Mouse (Mus musculus) spleen, postnatal 10 days (tissue): ENCODE results near the gene Med10.
A peak's percentile ranks its signal among the peaks of the same experiment; 100 is the strongest.

Experiments used
- DNase-seq, 2 experiments: peaks; one replicate each; pipeline ENCODE4 v3.0.0; 2021 to 2022; ENCODE audit warnings: low spot score in 2 of 2

Med10 gene

DNA sequence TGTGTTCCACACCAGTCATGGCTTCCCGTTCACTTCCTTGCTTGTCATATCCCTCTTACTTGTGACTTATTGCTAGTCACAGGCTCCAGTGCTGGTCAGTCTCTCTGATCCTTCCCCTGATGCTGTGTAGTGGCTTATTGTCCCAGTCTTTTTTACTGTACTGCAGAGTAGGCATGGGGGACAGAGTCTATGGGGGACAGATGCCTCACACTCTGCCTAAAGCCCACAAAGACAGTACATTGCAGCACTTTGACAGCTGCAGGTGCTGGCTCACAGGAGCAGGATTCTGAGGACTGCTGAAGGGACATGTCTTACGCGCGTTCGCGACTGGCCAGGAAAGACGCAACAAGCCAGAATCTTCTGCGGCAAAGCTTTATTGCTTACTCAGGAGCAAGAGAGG, 28.4 kb downstream of the Med10 start:
- DNase-seq = no peak

DNA sequence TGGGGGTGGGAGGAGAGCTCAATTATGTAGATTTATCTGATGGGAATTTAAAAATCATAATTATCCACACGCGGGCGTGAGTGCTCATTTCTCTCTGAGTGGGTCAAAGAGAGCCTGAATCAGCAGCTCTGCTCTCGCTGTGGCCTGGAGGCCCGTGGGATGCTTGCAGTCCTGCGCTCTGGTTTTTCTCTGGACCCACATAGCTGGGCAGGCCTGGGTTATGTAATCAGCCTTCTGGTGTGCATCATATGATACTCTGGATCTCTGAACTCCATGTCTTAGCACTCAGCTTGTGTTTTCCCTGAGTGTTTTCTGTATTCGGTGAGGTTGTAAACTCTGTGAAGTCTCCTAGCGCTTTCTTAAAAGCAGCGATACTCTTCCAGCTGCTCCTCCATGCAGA, 30.4 kb downstream of the Med10 start:
- no peak for DNase-seq

DNA sequence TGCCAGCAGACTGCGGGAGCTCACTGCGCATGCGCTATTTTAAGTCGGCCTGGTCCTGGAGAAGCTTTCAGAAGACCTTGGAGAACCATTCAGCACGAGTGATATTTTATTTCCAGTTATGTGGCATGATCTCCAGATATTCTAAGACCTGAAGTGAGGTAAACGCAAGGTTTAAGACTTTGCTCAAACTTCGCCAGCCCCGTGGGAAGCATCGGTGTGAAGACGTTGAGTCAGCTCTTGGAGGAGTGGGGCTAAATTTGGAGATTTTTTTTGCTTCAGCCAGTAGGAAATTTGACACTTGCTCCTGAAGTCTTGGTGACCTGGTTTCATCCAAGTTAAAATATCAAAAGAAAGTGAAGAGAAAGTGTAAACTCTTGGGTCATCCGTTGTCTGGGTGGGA, 31.2 kb downstream of the Med10 start:
- DNase-seq = no peak

DNA sequence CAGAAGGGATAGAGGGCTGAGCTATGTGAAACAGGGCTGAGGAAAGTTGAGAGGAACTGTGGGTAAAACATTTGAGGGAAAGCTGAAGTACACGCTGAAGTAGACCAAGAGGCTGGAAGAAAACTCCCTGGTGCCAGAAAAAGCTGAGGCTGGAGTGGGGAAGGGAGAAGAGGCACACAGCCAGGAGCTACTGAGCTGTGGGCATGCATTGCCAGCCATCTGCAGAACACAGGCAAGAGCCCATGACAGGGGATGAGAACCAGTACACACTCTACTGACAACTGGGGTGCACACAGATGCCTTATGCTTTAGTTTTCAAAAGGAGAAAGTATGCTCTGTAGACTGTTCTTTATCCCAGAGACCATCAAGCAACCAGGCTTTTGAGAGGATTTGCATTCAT, 43.4 kb downstream of the Med10 start:
- no peak for DNase-seq

DNA sequence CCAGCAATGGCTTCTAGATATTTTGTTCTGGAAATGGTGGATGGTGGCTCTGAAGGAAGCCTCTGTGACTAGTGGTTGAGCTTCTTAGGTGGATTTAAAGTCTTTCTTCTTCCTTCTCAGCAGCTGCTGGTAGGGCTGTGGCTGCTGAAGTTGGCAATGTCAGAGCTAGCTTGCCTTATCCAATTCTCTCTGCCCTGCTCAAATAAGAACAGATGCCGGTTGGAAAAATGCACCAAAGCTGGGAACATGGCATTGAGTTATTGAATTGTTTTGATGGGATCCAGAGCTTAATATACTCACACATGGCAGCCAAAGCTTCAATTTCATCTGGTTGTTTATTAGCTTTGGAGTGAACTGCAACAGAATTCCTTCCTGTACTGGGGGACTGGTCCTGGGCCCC, 47.4 kb downstream of the Med10 start:
- DNase-seq = no peak

DNA sequence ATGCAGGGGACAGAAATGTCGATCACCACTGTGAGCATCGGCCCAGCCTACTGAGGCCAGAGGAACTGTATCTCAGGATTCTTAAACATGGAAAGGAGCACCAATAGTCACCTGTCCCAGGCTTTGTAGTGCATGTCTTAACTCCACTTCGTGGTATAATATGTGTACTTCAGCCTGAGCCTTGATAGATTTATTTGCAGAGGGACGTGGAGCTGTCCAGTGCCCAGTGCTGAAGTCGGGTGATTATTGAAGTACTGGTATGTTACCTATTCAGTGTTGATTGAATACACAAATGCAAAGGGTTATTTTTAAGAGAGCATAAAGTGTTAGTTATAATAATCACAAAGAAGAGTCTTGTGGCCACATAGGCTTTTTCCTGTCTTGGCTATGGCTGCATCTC, 50.1 kb downstream of the Med10 start:
- DNase-seq = peak in 1 of 2 experiments; percentile 24

DNA sequence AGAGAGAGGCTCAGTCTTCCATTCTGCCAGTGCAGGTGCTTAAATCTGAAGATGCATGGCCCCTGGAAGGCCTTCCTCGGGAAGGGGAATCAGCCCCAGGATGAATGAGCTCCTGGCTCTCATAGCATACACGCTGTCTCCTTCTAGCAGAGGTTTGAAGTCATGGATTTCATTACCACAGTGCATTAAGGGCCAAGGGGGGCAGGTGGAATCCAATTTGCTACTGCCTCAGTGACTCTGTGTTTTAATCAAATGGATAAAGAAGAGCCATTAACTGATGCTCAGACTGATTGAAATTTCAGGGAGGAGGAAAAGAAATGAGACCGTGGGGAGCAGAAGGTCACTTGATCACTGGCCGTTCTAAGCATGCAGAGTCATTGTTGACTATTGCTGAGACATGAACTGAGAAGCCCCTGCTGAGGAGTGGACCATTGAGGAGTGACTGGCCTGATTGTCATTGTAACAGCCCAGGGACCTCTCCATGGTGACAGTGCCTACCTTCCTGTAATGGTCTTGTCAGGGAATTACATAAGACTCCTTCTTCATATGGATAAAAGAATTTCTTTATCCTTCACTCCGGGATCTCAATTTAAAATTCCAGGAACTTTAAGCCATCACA, 51.3 kb downstream of the Med10 start:
- no peak for DNase-seq

DNA sequence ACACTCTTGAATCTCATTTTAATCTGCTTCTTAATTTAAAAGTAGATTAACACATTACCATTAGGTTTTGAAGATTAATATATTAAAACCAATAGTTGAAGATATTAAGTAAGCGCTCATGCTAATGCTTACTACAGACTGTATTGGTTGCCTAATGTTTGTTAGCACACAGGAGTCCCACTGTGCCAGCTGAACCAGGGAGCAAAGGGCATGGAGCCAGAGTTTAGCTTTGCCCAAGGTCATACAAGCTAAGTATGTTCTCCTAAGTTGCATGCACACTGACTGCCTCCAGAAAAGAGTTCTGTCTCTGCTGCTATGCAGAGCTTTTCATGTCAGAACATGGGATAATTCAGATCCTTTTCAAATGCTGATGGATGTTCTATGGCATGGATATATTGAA, 53.7 kb downstream of the Med10 start:
- DNase-seq = no peak

DNA sequence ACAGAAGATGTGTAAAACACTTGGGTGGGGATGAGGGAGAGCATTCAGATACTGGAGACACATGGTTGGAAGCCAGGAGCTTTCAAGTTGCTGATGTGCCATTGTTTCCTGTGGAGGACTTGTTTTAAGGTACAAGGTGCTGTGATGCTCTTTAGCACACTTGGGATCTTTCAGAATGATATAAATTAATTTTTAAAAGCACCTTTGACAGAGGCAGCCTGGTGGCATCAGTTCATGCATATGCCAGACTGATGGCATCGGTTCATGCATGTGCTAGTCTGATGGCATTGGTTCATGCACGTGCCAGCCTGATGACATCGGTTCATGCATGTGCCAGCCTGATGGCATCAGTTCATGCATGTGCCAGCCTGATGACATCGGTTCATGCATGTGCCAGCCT, 60.1 kb downstream of the Med10 start:
- DNase-seq = no peak

DNA sequence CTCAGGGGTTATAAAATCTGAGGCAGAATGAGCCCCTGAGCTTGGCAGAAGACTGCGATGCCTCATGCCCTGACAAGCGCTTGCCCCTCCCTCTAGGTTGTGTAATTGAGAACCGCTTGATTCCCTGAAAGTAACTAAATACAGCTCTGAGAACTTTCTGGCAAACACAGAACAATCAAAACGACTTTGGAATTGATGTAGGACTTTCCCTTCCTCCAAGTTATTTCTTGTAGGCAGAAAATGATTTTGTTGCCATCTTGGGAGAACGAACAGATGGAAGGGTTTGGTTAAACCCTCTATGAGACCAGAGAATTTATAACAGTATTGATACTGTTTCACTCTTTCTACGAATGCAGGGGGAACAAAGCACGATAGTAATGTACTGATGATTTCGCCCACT, 62.7 kb downstream of the Med10 start:
- no peak for DNase-seq
